Mouse (Mus musculus) lung, postnatal 0 days (tissue): Measurements from ENCODE around the gene Rragd.

Source experiments
- CTCF ChIP-seq: IDR thresholded peaks from 2 replicates; pipeline ENCODE4 v1.5.1; 2016; ENCODE audit warnings: antibody characterized with exemption, mild to moderate bottlenecking
- EP300 ChIP-seq: IDR thresholded peaks from 2 replicates; pipeline ENCODE4 v1.6.1; 2016; ENCODE audit warnings: antibody characterized with exemption, mild to moderate bottlenecking, control low read depth

GRCm38 (mm10) chr4:33067826-33068225 lies 85.0 kb downstream of the Rragd start:
- TF ChIP-seq CTCF (no peak), EP300 (no peak)
